Mouse (Mus musculus): ENCODE data around the gene 1700015G11Rik. TPM values are rescaled to one million over a fixed set of nuclear protein-coding genes. Genes with fewer than 3 reads are reported as not detected.

1700015G11Rik gene
- not detected for total RNA-seq (2021)
- long read RNA-seq, experiment 1 = 0 reads
- long read RNA-seq, experiment 2 = 0 reads

- no peak for DNase-seq
Measured at GRCm38 (mm10) chr7:52015628-52016027, at the start of gene 1700015G11Rik. Gene 1700015G11Rik, minus strand, starts transcription at chr7:52015728.

- DNase-seq = no peak
Measured at GRCm38 (mm10) chr7:52056954-52057353, 41.4 kb upstream of the 1700015G11Rik start.

- no peak for DNase-seq
Measured at GRCm38 (mm10) chr7:52056274-52056673, 40.7 kb upstream of the 1700015G11Rik start.

- no peak for DNase-seq
Measured at GRCm38 (mm10) chr7:52055831-52056230, 40.3 kb upstream of the 1700015G11Rik start.

- no peak for DNase-seq
Measured at GRCm38 (mm10) chr7:52037600-52038582, 22.4 kb upstream of the 1700015G11Rik start.

- no peak for DNase-seq
Measured at GRCm38 (mm10) chr7:52024050-52024626, 8.6 kb upstream of the 1700015G11Rik start.

- no peak for DNase-seq
Measured at GRCm38 (mm10) chr7:52022039-52022438, 6.5 kb upstream of the 1700015G11Rik start.

GRCm38 (mm10) chr7:52015180-52015579 lies 348 bp downstream of the 1700015G11Rik start:
- no peak for DNase-seq

- no peak for DNase-seq
Measured at GRCm38 (mm10) chr7:52013457-52013856, 2.1 kb downstream of the 1700015G11Rik start.

GRCm38 (mm10) chr7:52007138-52007537 lies 8.4 kb downstream of the 1700015G11Rik start:
- DNase-seq = no peak

- DNase-seq = no peak
Measured at GRCm38 (mm10) chr7:52006296-52006630, 9.3 kb downstream of the 1700015G11Rik start.

GRCm38 (mm10) chr7:52005511-52006295 lies 9.8 kb downstream of the 1700015G11Rik start, which contains the start of gene Svip:
Gene Svip, minus strand, starts transcription at chr7:52006018.
- DNase-seq = peak; percentile 87

GRCm38 (mm10) chr7:51991020-51991419 lies 24.5 kb downstream of the 1700015G11Rik start:
- no peak for DNase-seq

GRCm38 (mm10) chr7:51986909-51987308 lies 28.6 kb downstream of the 1700015G11Rik start:
- DNase-seq = no peak

GRCm38 (mm10) chr7:51985763-51986162 lies 29.8 kb downstream of the 1700015G11Rik start:
- no peak for DNase-seq

- no peak for DNase-seq
Measured at GRCm38 (mm10) chr7:51982303-51982702, 33.2 kb downstream of the 1700015G11Rik start.

- DNase-seq = no peak
Measured at GRCm38 (mm10) chr7:51979271-51979670, 36.3 kb downstream of the 1700015G11Rik start.

- DNase-seq = no peak
Measured at GRCm38 (mm10) chr7:51975181-51975580, 40.3 kb downstream of the 1700015G11Rik start.

GRCm38 (mm10) chr7:51973526-51973925 lies 42.0 kb downstream of the 1700015G11Rik start:
- no peak for DNase-seq

- no peak for DNase-seq
Measured at GRCm38 (mm10) chr7:51973091-51973490, 42.4 kb downstream of the 1700015G11Rik start.

- DNase-seq = peak; percentile 11
Measured at GRCm38 (mm10) chr7:51972252-51972855, 43.2 kb downstream of the 1700015G11Rik start.

- DNase-seq = no peak
Measured at GRCm38 (mm10) chr7:51969379-51969778, 46.1 kb downstream of the 1700015G11Rik start.
